16 mouse cellular contexts compared by ENCODE assay signal in genomic region chr2:11767161-11767545, GRCm38 (mm10). TPM values are rescaled to one million over a fixed set of nuclear protein-coding genes. Genes with fewer than 3 reads are reported as not detected.
DNase-seq lines count a peak whose midpoint lies in the region; ATAC-seq lines count a peak whose summit lies in the region.
"Had no signal": no experiment of that assay in that cellular context is flagged by ENCODE, and none has a peak within 500 bp of the region (broad histone marks: within the 10 kb centered on the region; RNA-seq: fewer than 3 reads in every experiment).

No protein-coding gene starts in this region.

- 73% methylated on average over 10 of the region's 10 CpGs for WGBS in hindbrain, embryonic 16.5 days
- 83% methylated on average over 10 of the region's 10 CpGs for WGBS in hindbrain, embryonic 11.5 days
- 86% methylated on average over 10 of the region's 10 CpGs for WGBS in neural tube, embryonic 15.5 days

- H3K4me3 ChIP-seq in hindbrain, embryonic 16.5 days (ENCODE audit: low read length), result no peak overlapping the region
- H3K4me3 ChIP-seq in hindbrain, embryonic 11.5 days (ENCODE audit: low read depth, low read length), result no peak overlapping the region
- H3K4me3 ChIP-seq in neural tube, embryonic 15.5 days (replicated peaks), result no peak overlapping the region
- H3K4me3 ChIP-seq: heart, embryonic 15.5 days; neural tube, embryonic 13.5 days had no signal

- no peaks in the 10 kb centered on the region for H3K9me3 ChIP-seq in hindbrain, embryonic 16.5 days (ENCODE audit: control insufficient read depth, low read length)
- H3K9me3 ChIP-seq in hindbrain, embryonic 11.5 days (ENCODE audit: control insufficient read depth, low read length), result no peaks in the 10 kb centered on the region
- H3K9me3 ChIP-seq in neural tube, embryonic 15.5 days (replicated peaks), result no peaks in the 10 kb centered on the region
- H3K9me3 ChIP-seq: heart, embryonic 15.5 days; neural tube, embryonic 13.5 days had no signal

- peaks cover under 1% of the 10 kb centered on the region; the same call in 1 of the 2 replicates for H3K4me1 ChIP-seq in hindbrain, embryonic 16.5 days (ENCODE audit: control insufficient read depth, insufficient read depth, low read depth, low read length)
- no peaks in the 10 kb centered on the region for H3K4me1 ChIP-seq in hindbrain, embryonic 11.5 days (replicated peaks; ENCODE audit: control insufficient read depth, insufficient read depth, low read length)
- H3K4me1 ChIP-seq in neural tube, embryonic 15.5 days, result 0 out of 2 replicates have a peak, but pooled peaks cover under 1% of the 10 kb centered on the region

- H3K9ac ChIP-seq in hindbrain, embryonic 16.5 days (ENCODE audit: low read depth, low read length), result no peak overlapping the region
- no peak overlapping the region for H3K9ac ChIP-seq in hindbrain, embryonic 11.5 days (ENCODE audit: low read depth, low read length)
- H3K9ac ChIP-seq in neural tube, embryonic 15.5 days (replicated peaks), result no peak overlapping the region
- H3K9ac ChIP-seq: heart, embryonic 15.5 days; liver, embryonic 14.5 days; neural tube, embryonic 13.5 days had no signal

- DNase-seq in adrenal gland, adult 2 months, result peak; percentile 42
- no peak for DNase-seq in adrenal gland, adult 18-20 months (ENCODE audit: low spot score in 2 of 2)
- DNase-seq in hindbrain, embryonic 11.5 days (ENCODE audit: low spot score), result no peak
- DNase-seq in 3T3-L1 (ENCODE audit: low read depth, low spot score), result peak; percentile 54
- peak; percentile 18 to 20 for DNase-seq in cerebellum, postnatal 25 days
- no peak for DNase-seq in testis, postnatal 10 days (ENCODE audit: low spot score)
- DNase-seq: kidney, postnatal 36 days; thymus, adult 2 months had no signal

- H3K36me3 ChIP-seq in hindbrain, embryonic 16.5 days (ENCODE audit: control insufficient read depth, insufficient read depth, low read length), result peaks cover 39% of the 10 kb centered on the region
- H3K36me3 ChIP-seq in hindbrain, embryonic 11.5 days (ENCODE audit: control insufficient read depth, insufficient read depth, low read length), result no peaks in the 10 kb centered on the region; the same call in 1 of the 2 replicates
- peaks cover 66% of the 10 kb centered on the region for H3K36me3 ChIP-seq in neural tube, embryonic 15.5 days

- no peak overlapping the region for H3K4me2 ChIP-seq in hindbrain, embryonic 16.5 days (ENCODE audit: low read length)
- no peak overlapping the region for H3K4me2 ChIP-seq in hindbrain, embryonic 11.5 days (replicated peaks; ENCODE audit: low read depth, low read length)
- no peak overlapping the region for H3K4me2 ChIP-seq in neural tube, embryonic 15.5 days
- H3K4me2 ChIP-seq: heart, embryonic 15.5 days; neural tube, embryonic 13.5 days had no signal

- no peak overlapping the region for H3K27ac ChIP-seq in hindbrain, embryonic 16.5 days (ENCODE audit: low read depth, low read length)
- no peak overlapping the region for H3K27ac ChIP-seq in hindbrain, embryonic 11.5 days (ENCODE audit: low read depth, low read length)
- no peak overlapping the region for H3K27ac ChIP-seq in neural tube, embryonic 15.5 days (replicated peaks)
- H3K27ac ChIP-seq: heart, embryonic 15.5 days; liver, embryonic 14.5 days; macrophage; neural tube, embryonic 13.5 days had no signal

- ATAC-seq in hindbrain, embryonic 16.5 days, result peak; percentile 60; the same call in 1 of the 2 replicates
- ATAC-seq in hindbrain, embryonic 11.5 days (ENCODE audit: low FRiP score), result no peak
- no peak for ATAC-seq in neural tube, embryonic 15.5 days (ENCODE audit: low FRiP score)
- ATAC-seq: inflammation-experienced regulatory T-cells, adult 6 months; midbrain, embryonic 16.5 days had no signal

- no peaks in the 10 kb centered on the region for H3K27me3 ChIP-seq in hindbrain, embryonic 16.5 days (replicated peaks; ENCODE audit: control insufficient read depth, insufficient read depth, low read length)
- H3K27me3 ChIP-seq in hindbrain, embryonic 11.5 days (ENCODE audit: control insufficient read depth, insufficient read depth, low read length), result no peaks in the 10 kb centered on the region
- H3K27me3 ChIP-seq in neural tube, embryonic 15.5 days (replicated peaks), result no peaks in the 10 kb centered on the region
- H3K27me3 ChIP-seq: heart, embryonic 15.5 days; neural tube, embryonic 13.5 days had no signal

RNA-seq across cellular contexts. Expression of gene Fbh1, which starts 10.2 kb away (rescaled TPM):
- total RNA-seq in adrenal gland, adult 2 months (2021), result 10 to 100 TPM; 52.9 to 80.8 TPM
- 32.1 and 42.5 TPM in 2 replicates for polyA plus RNA-seq in adrenal gland, adult 2 months (2012; rRNA removed)
- total RNA-seq in adrenal gland, adult 18-20 months (2021), result 10 to 100 TPM; 70.2 to 80.3 TPM
- 124 and 136 TPM in 2 replicates for polyA plus RNA-seq in hindbrain, embryonic 16.5 days (2015; fragmentation: Nextera tagmentation; extraction: Ambion mirVana)
- polyA plus RNA-seq in hindbrain, embryonic 11.5 days (2014; fragmentation: Nextera tagmentation; extraction: Ambion mirVana), result 132 and 148 TPM in 2 replicates
- 119 TPM in 2 replicates for polyA plus RNA-seq in neural tube, embryonic 15.5 days (2015; fragmentation: Nextera tagmentation; extraction: Ambion mirVana)

RNA-seq across cellular contexts. Expression of gene Ankrd16, which starts 10.5 kb away (rescaled TPM):
- 10 to 100 TPM; 24.3 to 32.5 TPM for total RNA-seq in adrenal gland, adult 2 months (2021)
- polyA plus RNA-seq in adrenal gland, adult 2 months (2012; rRNA removed), result 39.6 and 41.2 TPM in 2 replicates
- total RNA-seq in adrenal gland, adult 18-20 months (2021), result 10 to 100 TPM; 29.2 to 34.9 TPM
- polyA plus RNA-seq in hindbrain, embryonic 16.5 days (2015; fragmentation: Nextera tagmentation; extraction: Ambion mirVana), result 38.3 and 46.4 TPM in 2 replicates
- polyA plus RNA-seq in hindbrain, embryonic 11.5 days (2014; fragmentation: Nextera tagmentation; extraction: Ambion mirVana), result 32.9 and 35.3 TPM in 2 replicates
- polyA plus RNA-seq in neural tube, embryonic 15.5 days (2015; fragmentation: Nextera tagmentation; extraction: Ambion mirVana), result 38.8 and 39.8 TPM in 2 replicates

Comparison
In these comparisons a context has a peak if more than half of its experiments do, and no peak if none do; other contexts are left out.
1. DNase-seq: peak in adrenal gland, adult 2 months (single experiment), 3T3-L1 (single experiment) and cerebellum, postnatal 25 days (2 of 2); none in adrenal gland, adult 18-20 months (0 of 2), hindbrain, embryonic 11.5 days (single experiment) and testis, postnatal 10 days (single experiment).